Mouse (Mus musculus) cerebellum, postnatal 36 days (tissue): ENCODE measurements around the gene Cd6.

Experiments
- DNase-seq, 2 experiments: peaks; one replicate each; pipeline ENCODE4 v3.0.0; 2021 to 2022; ENCODE audit warnings: mixed read lengths in 2 of 2

Gene Cd6

GRCm38 (mm10) chr19:10759983-10760831 is 69.7 kb downstream of the Cd6 start:
- peak; percentile 62 to 82 for DNase-seq

GRCm38 (mm10) chr19:10759525-10759924 is 70.3 kb downstream of the Cd6 start:
- DNase-seq: no peak

- no peak for DNase-seq
These were observed 71.2 kb downstream of the Cd6 start for GRCm38 (mm10) chr19:10758708-10759107.

GRCm38 (mm10) chr19:10757526-10757925 is 72.3 kb downstream of the Cd6 start:
- DNase-seq: peak; percentile 49 to 60

GRCm38 (mm10) chr19:10757125-10757524 is 72.7 kb downstream of the Cd6 start:
- peak in 1 of 2 experiments; percentile 27 for DNase-seq

- no peak for DNase-seq
These were observed 77.2 kb downstream of the Cd6 start for GRCm38 (mm10) chr19:10752646-10753045.

- no peak for DNase-seq
These were observed 77.8 kb downstream of the Cd6 start for GRCm38 (mm10) chr19:10752106-10752505.

- no peak for DNase-seq
These were observed 78.3 kb downstream of the Cd6 start for GRCm38 (mm10) chr19:10751607-10752006.

GRCm38 (mm10) chr19:10750161-10750560 is 79.7 kb downstream of the Cd6 start:
- DNase-seq: no peak

GRCm38 (mm10) chr19:10749295-10749694 is 80.6 kb downstream of the Cd6 start:
- DNase-seq: no peak

GRCm38 (mm10) chr19:10748401-10749102 is 81.3 kb downstream of the Cd6 start:
- no peak for DNase-seq

GRCm38 (mm10) chr19:10747718-10748117 is 82.1 kb downstream of the Cd6 start:
- no peak for DNase-seq

GRCm38 (mm10) chr19:10747182-10747581 is 82.7 kb downstream of the Cd6 start:
- no peak for DNase-seq

GRCm38 (mm10) chr19:10742565-10742964 is 87.3 kb downstream of the Cd6 start:
- DNase-seq: no peak

- no peak for DNase-seq
These were observed 87.7 kb downstream of the Cd6 start for GRCm38 (mm10) chr19:10742145-10742544.

GRCm38 (mm10) chr19:10740641-10741440 is 89.0 kb downstream of the Cd6 start:
- no peak for DNase-seq

- DNase-seq: no peak
These were observed 89.9 kb downstream of the Cd6 start for GRCm38 (mm10) chr19:10739916-10740315.
